Mouse (Mus musculus): ENCODE results near the gene Bms1. TPM values are rescaled to one million over a fixed set of nuclear protein-coding genes. Genes with fewer than 3 reads are reported as not detected.

Bms1 gene
- polyA plus RNA-seq, 1 experiment = 83.3 TPM

GRCm38 (mm10) chr6:118365781-118366180 lies 53.5 kb downstream of the Bms1 start:
- Histone ChIP-seq H3K9ac (ENCODE audit: low read depth, poor library complexity, severe bottlenecking) (no peak overlapping the region), H3K27me3 (ENCODE audit: control insufficient read depth, insufficient read depth, low read length, poor library complexity, severe bottlenecking) (no peaks in the 10 kb centered on the region), H3K36me3 (ENCODE audit: control insufficient read depth, insufficient read depth, low read length, poor library complexity, severe bottlenecking) (no peaks in the 10 kb centered on the region), H3K4me1 (ENCODE audit: control insufficient read depth, insufficient read depth, low read length) (no peaks in the 10 kb centered on the region), H3K9me3 (replicated peaks; ENCODE audit: control insufficient read depth, insufficient read depth, low read length, poor library complexity, severe bottlenecking) (peaks cover 2% of the 10 kb centered on the region; the same call in 1 of the 2 replicates), H3K27ac (ENCODE audit: insufficient read depth, low read length) (no peak overlapping the region), H3K4me3 (ENCODE audit: low read depth, low read length) (no peak overlapping the region)
- TF ChIP-seq CTCF (IDR thresholded peaks at IDR 0.05; ENCODE audit: low read depth, low read length) (no peak), POLR2A (IDR thresholded peaks at IDR 0.05; ENCODE audit: insufficient read depth, low read length) (no peak)

- Histone ChIP-seq H3K4me1 (ENCODE audit: control insufficient read depth, insufficient read depth, low read length) (no peaks in the 10 kb centered on the region), H3K27me3 (ENCODE audit: control insufficient read depth, insufficient read depth, low read length, poor library complexity, severe bottlenecking) (no peaks in the 10 kb centered on the region; the same call in 1 of the 2 replicates), H3K9me3 (replicated peaks; ENCODE audit: control insufficient read depth, insufficient read depth, low read length, poor library complexity, severe bottlenecking) (no peaks in the 10 kb centered on the region), H3K9ac (ENCODE audit: low read depth, poor library complexity, severe bottlenecking) (no peak overlapping the region), H3K4me3 (ENCODE audit: low read depth, low read length) (no peak overlapping the region), H3K36me3 (ENCODE audit: control insufficient read depth, insufficient read depth, low read length, poor library complexity, severe bottlenecking) (no peaks in the 10 kb centered on the region), H3K27ac (ENCODE audit: insufficient read depth, low read length) (no peak overlapping the region)
- TF ChIP-seq EP300 (IDR thresholded peaks at IDR 0.05; ENCODE audit: insufficient read depth, low read depth, low read length) = no peak
- TF ChIP-seq CTCF (IDR thresholded peaks at IDR 0.05; ENCODE audit: low read depth, low read length) = no peak
- no peak for TF ChIP-seq POLR2A (IDR thresholded peaks at IDR 0.05; ENCODE audit: insufficient read depth, low read length)
Observed at GRCm38 (mm10) chr6:118350342-118350741, 68.9 kb downstream of the Bms1 start.

- Histone ChIP-seq H3K27ac (ENCODE audit: insufficient read depth, low read length) (no peak overlapping the region), H3K27me3 (ENCODE audit: control insufficient read depth, insufficient read depth, low read length, poor library complexity, severe bottlenecking) (no peaks in the 10 kb centered on the region; the same call in 1 of the 2 replicates), H3K9me3 (replicated peaks; ENCODE audit: control insufficient read depth, insufficient read depth, low read length, poor library complexity, severe bottlenecking) (no peaks in the 10 kb centered on the region), H3K4me1 (ENCODE audit: control insufficient read depth, insufficient read depth, low read length) (no peaks in the 10 kb centered on the region), H3K9ac (ENCODE audit: low read depth, poor library complexity, severe bottlenecking) (no peak overlapping the region), H3K4me3 (ENCODE audit: low read depth, low read length) (no peak overlapping the region), H3K36me3 (ENCODE audit: control insufficient read depth, insufficient read depth, low read length, poor library complexity, severe bottlenecking) (no peaks in the 10 kb centered on the region)
- no peak for TF ChIP-seq CTCF (IDR thresholded peaks at IDR 0.05; ENCODE audit: low read depth, low read length)
- no peak for TF ChIP-seq EP300 (IDR thresholded peaks at IDR 0.05; ENCODE audit: insufficient read depth, low read depth, low read length)
- TF ChIP-seq POLR2A (IDR thresholded peaks at IDR 0.05; ENCODE audit: insufficient read depth, low read length) = no peak
Observed at GRCm38 (mm10) chr6:118348186-118348585, 71.1 kb downstream of the Bms1 start.

- Histone ChIP-seq H3K27ac (ENCODE audit: insufficient read depth, low read length) (no peak overlapping the region), H3K9ac (ENCODE audit: low read depth, poor library complexity, severe bottlenecking) (no peak overlapping the region), H3K4me1 (ENCODE audit: control insufficient read depth, insufficient read depth, low read length) (no peaks in the 10 kb centered on the region), H3K36me3 (ENCODE audit: control insufficient read depth, insufficient read depth, low read length, poor library complexity, severe bottlenecking) (no peaks in the 10 kb centered on the region), H3K9me3 (replicated peaks; ENCODE audit: control insufficient read depth, insufficient read depth, low read length, poor library complexity, severe bottlenecking) (no peaks in the 10 kb centered on the region), H3K4me3 (ENCODE audit: low read depth, low read length) (no peak overlapping the region), H3K27me3 (ENCODE audit: control insufficient read depth, insufficient read depth, low read length, poor library complexity, severe bottlenecking) (no peaks in the 10 kb centered on the region; the same call in 1 of the 2 replicates)
- TF ChIP-seq CTCF (IDR thresholded peaks at IDR 0.05; ENCODE audit: low read depth, low read length) (no peak), EP300 (IDR thresholded peaks at IDR 0.05; ENCODE audit: insufficient read depth, low read depth, low read length) (no peak), POLR2A (IDR thresholded peaks at IDR 0.05; ENCODE audit: insufficient read depth, low read length) (no peak)
Observed at GRCm38 (mm10) chr6:118347291-118347690, 72.0 kb downstream of the Bms1 start.

GRCm38 (mm10) chr6:118341861-118342485 lies 77.3 kb downstream of the Bms1 start:
- TF ChIP-seq EP300 (IDR thresholded peaks at IDR 0.05; ENCODE audit: insufficient read depth, low read depth, low read length) (no peak), CTCF (IDR thresholded peaks at IDR 0.05; ENCODE audit: low read depth, low read length) (no peak), POLR2A (IDR thresholded peaks at IDR 0.05; ENCODE audit: insufficient read depth, low read length) (no peak)

GRCm38 (mm10) chr6:118337660-118338059 lies 81.6 kb downstream of the Bms1 start:
- Histone ChIP-seq H3K4me1 (ENCODE audit: control insufficient read depth, insufficient read depth, low read length) (no peaks in the 10 kb centered on the region), H3K9ac (ENCODE audit: low read depth, poor library complexity, severe bottlenecking) (no peak overlapping the region), H3K27me3 (ENCODE audit: control insufficient read depth, insufficient read depth, low read length, poor library complexity, severe bottlenecking) (no peaks in the 10 kb centered on the region), H3K9me3 (replicated peaks; ENCODE audit: control insufficient read depth, insufficient read depth, low read length, poor library complexity, severe bottlenecking) (no peaks in the 10 kb centered on the region), H3K36me3 (ENCODE audit: control insufficient read depth, insufficient read depth, low read length, poor library complexity, severe bottlenecking) (no peaks in the 10 kb centered on the region), H3K4me3 (ENCODE audit: low read depth, low read length) (no peak overlapping the region), H3K27ac (ENCODE audit: insufficient read depth, low read length) (no peak overlapping the region)
- TF ChIP-seq POLR2A (IDR thresholded peaks at IDR 0.05; ENCODE audit: insufficient read depth, low read length) = no peak
- TF ChIP-seq CTCF (IDR thresholded peaks at IDR 0.05; ENCODE audit: low read depth, low read length) = no peak
- TF ChIP-seq EP300 (IDR thresholded peaks at IDR 0.05; ENCODE audit: insufficient read depth, low read depth, low read length) = no peak

More at GRCm38 (mm10) chr6:118341861-118342485, 77.3 kb downstream of the Bms1 start:
- Histone ChIP-seq H3K27me3 (ENCODE audit: control insufficient read depth, insufficient read depth, low read length, poor library complexity, severe bottlenecking) (no peaks in the 10 kb centered on the region), H3K36me3 (ENCODE audit: control insufficient read depth, insufficient read depth, low read length, poor library complexity, severe bottlenecking) (no peaks in the 10 kb centered on the region), H3K9ac (ENCODE audit: low read depth, poor library complexity, severe bottlenecking) (no peak overlapping the region), H3K4me3 (ENCODE audit: low read depth, low read length) (no peak overlapping the region), H3K9me3 (replicated peaks; ENCODE audit: control insufficient read depth, insufficient read depth, low read length, poor library complexity, severe bottlenecking) (no peaks in the 10 kb centered on the region), H3K4me1 (ENCODE audit: control insufficient read depth, insufficient read depth, low read length) (no peaks in the 10 kb centered on the region), H3K27ac (ENCODE audit: insufficient read depth, low read length) (no peak overlapping the region)

Measured in ES-Bruce4 (cell line).